Mouse (Mus musculus) Patski (cell line): ENCODE data around the gene Dnajb6. TPM values are rescaled to one million over a fixed set of nuclear protein-coding genes. Genes with fewer than 3 reads are reported as not detected.
A peak's percentile ranks its signal among the peaks of the same experiment; 100 is the strongest.
"Not testable (repeated sequence)": the region's sequence is repeated elsewhere in the genome, so short reads cannot be mapped to it uniquely, and the experiment has no call there.

Experiments used
- ATAC-seq: fragments of 100-300 bp; one replicate; pipeline ENCODE4 v1.8.0; 2021
- CTCF ChIA-PET: fragments of 350-600 bp; sonication (Branson Sonifier 250); formaldehyde crosslinking; loops from one replicate; lab custom pipeline; 2022; ENCODE audit warnings: inconsistent platforms; lab: Charles Lee
- POLR2A ChIA-PET: fragments of 350-600 bp; sonication (Branson Sonifier 250); formaldehyde crosslinking; loops from one replicate; lab custom pipeline; 2022; ENCODE audit warnings: antibody characterized with exemption, inconsistent platforms; lab: Charles Lee
- DNase-seq: peaks from one replicate; pipeline ENCODE4 v3.0.0-alpha.2; 2011; ENCODE audit warnings: low read depth, low spot score
- H3K27me3 ChIP-seq: fragments of 371-371 bp; one replicate; pipeline ENCODE4 v1.5.1; 2021
- CTCF ChIP-seq: fragments of 100-300 bp; IDR thresholded peaks from one replicate; pipeline ENCODE4 v1.5.1; 2021
- in situ Hi-C: fragments of 300-500 bp; cut with MboI; formaldehyde crosslinking; loops from 3 replicates; pipeline ENCODE4 v1.11.1; 2018; ENCODE audit warnings: low pct_unique_long_range_greater_than_20kb, mixed read lengths
- polyA plus RNA-seq: library from polyadenylated mRNA; unstranded; gene quantifications from one replicate; pipeline ENCODE4 v1.2.3, GENCODE M21; 2021

Dnajb6 gene
- polyA plus RNA-seq, 1 experiment from 2014 or later: 136 TPM

- H3K27me3 ChIP-seq: no peaks in the 10 kb centered on the region
- POLR2A ChIA-PET: interaction anchor here (0.6 to 1.6 kb wide), 2 partner anchors 10 to 35 kb away, joined by 4 to 7 read pairs; partner anchors contain the start of genes Dnajb6 and Gm5129
- CTCF ChIA-PET: interaction anchor here (0.8 to 1.2 kb wide), 3 partner anchors 37 to 47 kb away, joined by 3 read pairs; no protein-coding TSS in a partner anchor
- TF ChIP-seq CTCF: no peak
- ATAC-seq (peak; percentile 66), DNase-seq (peak; percentile 67)
- in situ Hi-C loops: no loop called here
These were observed 10.1 kb upstream of the Dnajb6 start for GRCm38 (mm10) chr5:29725369-29725768.

- ChIA-PET POLR2A (interaction anchor here (1.6 kb wide), 1 partner anchor 9 kb away, joined by 7 read pairs; the partner anchor contains the start of genes Dnajb6 and Gm5129), CTCF (interaction anchor here (0.8 to 1.2 kb wide), 2 partner anchors 36 to 46 kb away, joined by 3 read pairs; no protein-coding TSS in a partner anchor)
- ATAC-seq, H3K27me3 ChIP-seq, in situ Hi-C loops, DNase-seq: not testable (repeated sequence)
These were observed 9.4 kb upstream of the Dnajb6 start for GRCm38 (mm10) chr5:29726070-29726469.

GRCm38 (mm10) chr5:29734831-29735510, 517 bp upstream of the Dnajb6 start:
- no peak for TF ChIP-seq CTCF
- DNase-seq: no peak
- in situ Hi-C loops: no loop called here
- ATAC-seq: no peak
- ChIA-PET CTCF (no interaction called here), POLR2A (interaction anchor here (1.9 kb wide), 1 partner anchor 9 kb away, joined by 7 read pairs; no protein-coding TSS in a partner anchor)
- no peaks in the 10 kb centered on the region for H3K27me3 ChIP-seq

DNA sequence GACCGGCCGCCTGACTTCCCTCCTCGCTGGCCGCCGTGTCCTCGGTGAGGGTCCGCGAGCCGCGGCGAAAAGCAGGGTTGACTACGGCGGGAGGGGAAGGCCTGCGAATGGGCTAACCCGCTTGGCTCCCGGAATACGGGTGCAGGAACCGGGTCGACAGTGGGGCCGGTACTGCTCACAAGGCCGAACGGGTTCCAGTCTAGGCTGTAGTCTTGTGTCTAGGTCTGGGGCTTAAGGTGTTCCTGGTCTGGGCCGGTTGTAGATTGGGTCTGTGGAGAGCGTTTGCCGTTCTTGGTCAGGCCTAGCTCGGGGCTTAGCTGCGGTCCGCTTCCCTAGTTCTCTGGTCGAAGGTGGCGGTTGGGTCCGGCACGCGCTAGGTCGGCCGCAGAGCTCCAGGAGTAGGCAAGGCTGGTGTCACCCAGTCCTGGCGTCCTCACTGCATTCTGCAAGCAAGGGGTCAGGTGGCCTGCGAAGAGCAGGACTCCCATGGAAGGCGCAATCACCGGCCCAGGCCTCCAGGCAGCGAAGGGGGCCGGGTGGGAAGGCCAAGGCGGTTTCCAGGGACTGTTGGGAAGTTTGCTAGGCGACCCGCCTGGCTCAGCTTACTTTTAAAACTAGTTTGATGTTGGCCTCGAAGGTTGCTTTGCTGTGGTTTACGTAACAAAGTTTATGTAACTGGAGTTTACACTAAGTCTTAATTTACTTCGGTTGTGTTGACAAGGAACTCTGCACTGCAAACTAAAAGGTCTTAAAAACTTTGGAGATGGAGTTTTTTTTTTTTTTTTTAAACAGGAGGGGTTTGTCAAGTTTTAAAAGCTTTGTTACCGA, 799 bp downstream of the Dnajb6 start:
- peak; percentile 53 for ATAC-seq
- H3K27me3 ChIP-seq: no peaks in the 10 kb centered on the region
- no peak for DNase-seq
- no peak for TF ChIP-seq CTCF
- in situ Hi-C loops: no loop called here
- ChIA-PET POLR2A (interaction anchor here (0.6 to 1.2 kb wide), 2 partner anchors 9 to 274 kb away, joined by 3 to 6 read pairs; no protein-coding TSS in a partner anchor), CTCF (no interaction called here)

DNA sequence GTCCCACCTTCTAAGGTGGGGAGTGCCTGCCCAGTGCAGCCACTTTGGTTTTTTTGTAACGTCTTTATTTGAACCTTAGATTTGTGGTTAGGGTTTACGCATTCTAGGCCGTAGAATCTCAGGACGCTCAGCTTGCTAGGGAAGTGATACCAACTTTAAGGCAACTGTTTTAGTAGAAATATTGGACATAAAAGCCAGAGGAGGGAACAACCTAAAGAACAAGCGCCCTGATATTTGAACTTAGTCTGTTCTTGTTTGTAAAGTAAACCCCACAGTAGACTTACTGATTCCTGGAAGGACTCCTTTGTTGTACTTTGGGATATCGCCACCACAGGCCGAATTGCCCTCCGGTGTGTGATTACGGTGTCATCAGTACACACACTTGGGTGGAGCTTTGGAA, 1.5 kb downstream of the Dnajb6 start:
- DNase-seq: no peak
- TF ChIP-seq CTCF: no peak
- ChIA-PET CTCF (no interaction called here), POLR2A (interaction anchor here (0.6 to 1.2 kb wide), 2 partner anchors 9 to 273 kb away, joined by 3 to 6 read pairs; no protein-coding TSS in a partner anchor)
- H3K27me3 ChIP-seq: no peaks in the 10 kb centered on the region
- in situ Hi-C loops: no loop called here
- no peak for ATAC-seq

DNA sequence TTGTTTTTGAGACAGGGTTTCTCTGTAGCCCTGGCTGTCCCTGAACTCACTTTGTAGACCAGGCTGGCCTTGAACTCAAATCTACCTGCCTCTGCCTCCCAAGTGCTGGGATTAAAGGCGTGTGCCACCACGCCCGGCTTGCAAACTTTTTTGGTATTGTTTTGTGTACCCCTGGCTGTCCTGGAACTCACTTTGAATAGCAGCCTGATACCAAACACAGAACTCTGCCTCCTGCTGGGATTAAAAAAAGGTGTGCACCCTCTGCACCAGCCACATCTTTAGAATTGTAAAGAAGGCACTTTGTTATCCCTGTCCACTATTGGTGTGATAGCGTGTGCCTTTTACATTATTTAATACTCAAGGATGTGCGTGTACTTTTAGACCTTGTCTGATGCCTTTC, 2.0 kb downstream of the Dnajb6 start:
- in situ Hi-C loops: no loop called here
- no peak for TF ChIP-seq CTCF
- DNase-seq: no peak
- CTCF ChIA-PET: no interaction called here
- POLR2A ChIA-PET: no interaction called here
- no peaks in the 10 kb centered on the region for H3K27me3 ChIP-seq
- no peak for ATAC-seq

- CTCF ChIA-PET: no interaction called here
- no peak for ATAC-seq
- TF ChIP-seq CTCF: no peak
- POLR2A ChIA-PET: no interaction called here
- in situ Hi-C loops: no loop called here
- DNase-seq: no peak
- no peaks in the 10 kb centered on the region for H3K27me3 ChIP-seq
These were observed 2.6 kb downstream of the Dnajb6 start for GRCm38 (mm10) chr5:29738076-29738475.

GRCm38 (mm10) chr5:29740651-29741050, 5.2 kb downstream of the Dnajb6 start:
- in situ Hi-C loops: no loop called here
- no peak for TF ChIP-seq CTCF
- H3K27me3 ChIP-seq: no peaks in the 10 kb centered on the region
- DNase-seq (no peak), ATAC-seq (no peak)
- ChIA-PET CTCF (interaction anchor here (1.5 to 2.3 kb wide), 3 partner anchors 8 to 19 kb away, joined by 5 to 9 read pairs (median 5); no protein-coding TSS in a partner anchor), POLR2A (no interaction called here)

DNA sequence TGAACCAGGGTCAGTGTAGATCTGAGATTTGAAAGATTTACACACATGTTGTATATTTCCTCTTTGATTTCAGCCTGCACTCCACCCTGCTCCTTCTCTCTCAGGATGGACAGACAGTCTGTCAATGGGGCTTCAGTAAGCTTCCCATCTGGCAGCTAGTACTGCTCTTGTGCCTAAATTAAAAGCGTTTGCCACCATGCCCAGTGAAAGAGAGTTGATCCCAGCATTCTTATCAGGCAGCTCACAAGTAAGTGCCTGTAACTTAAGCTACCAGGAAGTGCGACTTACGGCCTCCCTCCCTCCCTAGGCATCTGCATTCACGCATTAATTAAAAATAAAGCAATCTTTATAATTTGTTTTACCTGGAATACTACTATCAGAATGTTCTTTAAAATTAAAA, 5.6 kb downstream of the Dnajb6 start:
- CTCF ChIA-PET: interaction anchor here (1.5 to 2.3 kb wide), 3 partner anchors 9 to 19 kb away, joined by 5 to 9 read pairs (median 5); no protein-coding TSS in a partner anchor
- no peaks in the 10 kb centered on the region for H3K27me3 ChIP-seq
- TF ChIP-seq CTCF: no peak
- ATAC-seq (no peak), DNase-seq (no peak)
- POLR2A ChIA-PET: interaction anchor here (0.5 kb wide), 1 partner anchor 11 kb away, joined by 3 read pairs; no protein-coding TSS in a partner anchor
- in situ Hi-C loops: no loop called here

- no peak for DNase-seq
- no peaks in the 10 kb centered on the region for H3K27me3 ChIP-seq
- no peak for ATAC-seq
- POLR2A ChIA-PET: no interaction called here
- CTCF ChIA-PET: no interaction called here
- no peak for TF ChIP-seq CTCF
- in situ Hi-C loops: no loop called here
These were observed 12.2 kb downstream of the Dnajb6 start for GRCm38 (mm10) chr5:29747661-29748060.
